Mouse (Mus musculus) CH12.LX (cell line): ENCODE results near the gene Erich2. TPM values are rescaled to one million over a fixed set of nuclear protein-coding genes. Genes with fewer than 3 reads are reported as not detected.

Experiments
- DNase-seq: peaks from one replicate; pipeline ENCODE4 v3.0.0-alpha.2; 2013; ENCODE audit errors: extremely low read depth
- H3K27ac ChIP-seq: 2 replicates; pipeline ENCODE4 v1.5.1; 2012; ENCODE audit warnings: low read depth, mild to moderate bottlenecking, control low read depth, moderate library complexity; ENCODE audit not compliant: insufficient read depth
- H3K27me3 ChIP-seq: replicated peaks from 2 replicates; pipeline ENCODE3; 2012; ENCODE audit warnings: inconsistent platforms
- H3K36me3 ChIP-seq, 2 experiments: replicated peaks in 1 of 2; 2 replicates each; pipeline versions ENCODE3 to v1.6.1; 2012; ENCODE audit warnings: inconsistent platforms in 1 of 2, low read length in 1 of 2, mild to moderate bottlenecking in 1 of 2, mixed read lengths in 1 of 2, moderate library complexity in 1 of 2; ENCODE audit not compliant: control insufficient read depth in 1 of 2, insufficient read depth in 1 of 2
- H3K4me1 ChIP-seq, 2 experiments: 2 replicates each; pipeline ENCODE4 v1.6.1; 2012; ENCODE audit warnings: inconsistent platforms in 1 of 2, moderate library complexity in 1 of 2; ENCODE audit not compliant: insufficient read depth in 2 of 2, control insufficient read depth in 1 of 2
- H3K4me2 ChIP-seq: 2 replicates; pipeline ENCODE4 v1.6.1; 2012; ENCODE audit warnings: low read depth, mild to moderate bottlenecking, control low read depth; ENCODE audit not compliant: poor library complexity, insufficient read depth, severe bottlenecking
- H3K4me3 ChIP-seq, 3 experiments: fragments of 150-350 bp in 1 of 3; sonication (generic) in 1 of 3; replicated peaks in 1 of 3; 2 replicates each; pipeline versions ENCODE3 to v1.5.1; 2011 to 2012; ENCODE audit warnings: low read depth in 2 of 3, low read length in 2 of 3, mild to moderate bottlenecking in 2 of 3, moderate library complexity in 2 of 3, control low read depth in 1 of 3, improper control_type of control experiment in 1 of 3, inconsistent platforms in 1 of 3, mixed read lengths in 1 of 3; ENCODE audit not compliant: poor library complexity in 1 of 3
- H3K79me2 ChIP-seq: replicated peaks from 2 replicates; pipeline ENCODE4 v1.6.1; 2012; ENCODE audit warnings: mild to moderate bottlenecking, moderate library complexity; ENCODE audit not compliant: control insufficient read depth, poor library complexity, insufficient read depth, severe bottlenecking; ENCODE audit errors: extremely low read depth
- H3K9ac ChIP-seq: 2 replicates; pipeline ENCODE4 v1.6.1; 2012; ENCODE audit warnings: low read depth, mild to moderate bottlenecking, control low read depth, moderate library complexity; ENCODE audit not compliant: insufficient read depth
- H3K9me3 ChIP-seq: replicated peaks from 2 replicates; pipeline ENCODE3; 2012; ENCODE audit warnings: low read length, inconsistent platforms, mixed read lengths
- CTCF ChIP-seq, 2 experiments: IDR thresholded peaks in 1 of 2; conservative IDR thresholded peaks in 1 of 2; 2 replicates each; pipeline ENCODE4 v1.5.1; 2011 to 2012; ENCODE audit warnings: low read depth in 2 of 2, low read length in 2 of 2, improper control_type of control experiment in 1 of 2, inconsistent platforms in 1 of 2, mild to moderate bottlenecking in 1 of 2, moderate library complexity in 1 of 2
- E2F4 ChIP-seq: IDR thresholded peaks from 2 replicates; pipeline ENCODE4 v1.6.1; 2011; ENCODE audit warnings: low read depth, low read length, improper control_type of control experiment; ENCODE audit not compliant: insufficient replicate concordance
- ELF1 ChIP-seq: IDR thresholded peaks from 2 replicates; pipeline ENCODE4 v1.6.1; 2014; ENCODE audit warnings: low read depth, mild to moderate bottlenecking, inconsistent platforms, low read length, improper control_type of control experiment
- IRF4 ChIP-seq: IDR thresholded peaks from 2 replicates; pipeline ENCODE4 v1.6.1; 2014; ENCODE audit warnings: low read depth, mild to moderate bottlenecking, inconsistent platforms, low read length, improper control_type of control experiment
- JUND ChIP-seq: conservative IDR thresholded peaks from 2 replicates; pipeline ENCODE4 v1.6.1; 2011; ENCODE audit warnings: low read depth, low read length, improper control_type of control experiment
- MAZ ChIP-seq: IDR thresholded peaks from 2 replicates; pipeline ENCODE4 v1.6.1; 2012; ENCODE audit warnings: low read depth, mild to moderate bottlenecking, inconsistent platforms, low read length, improper control_type of control experiment, moderate library complexity
- MXI1 ChIP-seq: IDR thresholded peaks from 2 replicates; pipeline ENCODE4 v1.6.1; 2011; ENCODE audit warnings: mild to moderate bottlenecking, low read depth, low read length, improper control_type of control experiment
- NELFE ChIP-seq: IDR thresholded peaks from 2 replicates; pipeline ENCODE4 v1.6.1; 2011; ENCODE audit warnings: low read depth, low read length, improper control_type of control experiment
- POLR2AphosphoS2 ChIP-seq: IDR thresholded peaks from 2 replicates; pipeline ENCODE4 v1.6.1; 2011; ENCODE audit warnings: low read depth, low read length, improper control_type of control experiment
- RAD21 ChIP-seq: IDR thresholded peaks from 2 replicates; pipeline ENCODE4 v1.6.1; 2011; ENCODE audit warnings: low read depth, mild to moderate bottlenecking, low read length, improper control_type of control experiment, moderate library complexity
- TBP ChIP-seq: conservative IDR thresholded peaks from 2 replicates; pipeline ENCODE4 v1.6.1; 2011; ENCODE audit warnings: low read depth, low read length, improper control_type of control experiment
- UBTF ChIP-seq: IDR thresholded peaks from 2 replicates; pipeline ENCODE4 v1.6.1; 2012; ENCODE audit warnings: low read depth, mild to moderate bottlenecking, inconsistent platforms, low read length, improper control_type of control experiment, moderate library complexity
- dilution Hi-C: fragments of 300-500 bp; cut with MboI; formaldehyde crosslinking; loops from 2 replicates; pipeline ENCODE4 v1.14.3; 2020; ENCODE audit warnings: low sequenced_read_pairs; ENCODE audit not compliant: extremely low pct_unique_long_range_greater_than_20kb, extremely low pct_ligation_motif_present
- in situ Hi-C: fragments of 300-500 bp; cut with MboI; formaldehyde crosslinking; loops from 3 replicates; pipeline ENCODE4 v1.14.3; 2019; ENCODE audit warnings: low sequenced_read_pairs, low pct_ligation_motif_present, low pct_unique_long_range_greater_than_20kb, mixed read lengths
- polyA plus RNA-seq: library from polyadenylated mRNA; unstranded; fragments of >175 nt; gene quantifications from 2 replicates; pipeline ENCODE4 v1.2.1, GENCODE M21; 2012; ENCODE audit warnings: low read depth; ENCODE audit not compliant: insufficient read length
- total RNA-seq, 2 experiments: library from RNA; depleted of rRNA; stranded (reverse); fragments of 300-350 nt in 1 of 2; fragments of >200 nt in 1 of 2; gene quantifications; 2 replicates each; pipeline ENCODE4 v1.2.3; 2012 to 2014

Gene Erich2
- total and polyA plus RNA-seq, 3 experiments, result 0.24 TPM; not detected in 2

- no peak for DNase-seq
- Histone ChIP-seq H3K9ac (no peak overlapping the region), H3K4me2 (0 out of 2 replicates have a peak overlapping the region, but pooled peaks have one; percentile 4), H3K4me3 (no peak overlapping the region), H3K4me1 (peaks cover 2 to 15% of the 10 kb centered on the region in 2 experiments; a peak in 3 of 4 replicates), H3K27ac (no peak overlapping the region), H3K9me3 (peaks cover 15% of the 10 kb centered on the region), H3K79me2 (no peaks in the 10 kb centered on the region), H3K27me3 (peaks cover 41% of the 10 kb centered on the region), H3K36me3 (no peaks in the 10 kb centered on the region)
- in situ Hi-C loops, result loop anchor here (10.0 to 25.0 kb wide), 2 partner anchors 342 to 430 kb away; no protein-coding TSS in a partner anchor
- TF ChIP-seq CTCF (conservative IDR thresholded peaks at IDR 0.05 in 1 of 2, IDR thresholded peaks at IDR 0.05 in 1 of 2; ENCODE audit: low read depth in 2 of 2, low read length in 2 of 2) (peak in 1 of 2 experiments; percentile 51; a peak in 2 of 4 replicates), RAD21 (peak; percentile 35), TBP (no peak), MAZ (no peak)
- dilution Hi-C loops, result no loop called here
Observed at GRCm38 (mm10) chr2:70567071-70567681, 58.6 kb downstream of the Erich2 start.

GRCm38 (mm10) chr2:70567682-70568077 lies 59.1 kb downstream of the Erich2 start:
- in situ Hi-C loops, result loop anchor here (10.0 to 25.0 kb wide), 2 partner anchors 343 to 430 kb away; no protein-coding TSS in a partner anchor
- Histone ChIP-seq H3K27me3 (peaks cover 40% of the 10 kb centered on the region), H3K4me1 (peaks cover 0 to 15% of the 10 kb centered on the region in 2 experiments; a peak in 2 of 4 replicates), H3K27ac (no peak overlapping the region), H3K4me2 (peak overlapping the region; percentile 45; the same call in 1 of the 2 replicates), H3K36me3 (no peaks in the 10 kb centered on the region), H3K9me3 (peaks cover 10% of the 10 kb centered on the region), H3K79me2 (no peaks in the 10 kb centered on the region), H3K9ac (no peak overlapping the region), H3K4me3 (no peak overlapping the region)
- TF ChIP-seq NELFE (no peak), JUND (no peak), ELF1 (no peak), CTCF (conservative IDR thresholded peaks at IDR 0.05 in 1 of 2, IDR thresholded peaks at IDR 0.05 in 1 of 2; ENCODE audit: low read depth in 2 of 2, low read length in 2 of 2) (no peak), MXI1 (no peak), POLR2AphosphoS2 (no peak), UBTF (no peak), E2F4 (no peak), IRF4 (no peak)
- DNase-seq, result no peak
- dilution Hi-C loops, result no loop called here
